Mouse (Mus musculus) urinary bladder, postnatal 36 days (tissue): ENCODE measurements at regions not wholly inside any gene's neighbourhood (a gene's known extent, or its start where the extent isn't known, plus 50 kb on each side); places are given as distances from the start of the nearest gene placed in this dataset.
A peak's percentile ranks its signal among the peaks of the same experiment; 100 is the strongest.

Experiments
- DNase-seq, 2 experiments: peaks; one replicate each; pipeline ENCODE4 v3.0.0; 2022; ENCODE audit warnings: low spot score in 2 of 2, mixed read lengths in 1 of 2

GRCm38 (mm10) chr8:92132949-92133348, 224.5 kb upstream of the Irx5 start:
- DNase-seq = no peak

GRCm38 (mm10) chr8:92132526-92132925, 224.9 kb upstream of the Irx5 start:
- DNase-seq = no peak

- DNase-seq = no peak
Measured at GRCm38 (mm10) chr8:92130025-92130557, 227.3 kb upstream of the Irx5 start.

GRCm38 (mm10) chr8:92129241-92130015, 228.0 kb upstream of the Irx5 start:
- DNase-seq = peak in 1 of 2 experiments; percentile 13

GRCm38 (mm10) chr8:92125631-92126030, 231.8 kb upstream of the Irx5 start:
- no peak for DNase-seq

GRCm38 (mm10) chr8:92121296-92121695, 236.1 kb upstream of the Irx5 start:
- DNase-seq = no peak

- DNase-seq = no peak
Measured at GRCm38 (mm10) chr8:92115479-92116267, 241.8 kb upstream of the Irx5 start.

- DNase-seq = no peak
Measured at GRCm38 (mm10) chr8:92114311-92115275, 242.8 kb upstream of the Irx5 start.

- no peak for DNase-seq
Measured at GRCm38 (mm10) chr8:92113901-92114300, 243.5 kb upstream of the Irx5 start.

- DNase-seq = no peak
Measured at GRCm38 (mm10) chr8:92113386-92113785, 244.0 kb upstream of the Irx5 start.

- no peak for DNase-seq
Measured at GRCm38 (mm10) chr8:92104561-92104960, 252.9 kb upstream of the Irx5 start.

- DNase-seq = no peak
Measured at GRCm38 (mm10) chr8:92102521-92102920, 254.9 kb upstream of the Irx5 start.

GRCm38 (mm10) chr8:92095276-92095675, 262.1 kb upstream of the Irx5 start:
- no peak for DNase-seq

GRCm38 (mm10) chr8:92084124-92084523, 273.3 kb upstream of the Irx5 start:
- DNase-seq = no peak

- no peak for DNase-seq
Measured at GRCm38 (mm10) chr8:92081900-92082299, 275.5 kb upstream of the Irx5 start.

GRCm38 (mm10) chr8:92080852-92081251, 276.6 kb upstream of the Irx5 start:
- no peak for DNase-seq

- no peak for DNase-seq
Measured at GRCm38 (mm10) chr8:92077611-92078010, 275.7 kb upstream of the Irx3 start.

GRCm38 (mm10) chr8:92072254-92072615, 270.4 kb upstream of the Irx3 start:
- DNase-seq = no peak

GRCm38 (mm10) chr8:92071305-92072253, 269.7 kb upstream of the Irx3 start:
- no peak for DNase-seq

- no peak for DNase-seq
Measured at GRCm38 (mm10) chr8:92070704-92071103, 268.8 kb upstream of the Irx3 start.
